Mouse (Mus musculus) forebrain, embryonic 14.5 days (tissue): Measurements from ENCODE around the gene Dvl1. TPM values are rescaled to one million over a fixed set of nuclear protein-coding genes. Genes with fewer than 3 reads are reported as not detected.

ENCODE experiments used
- ATAC-seq: fragments of 200-750 bp; cut with Nextera tagmentation; 2 replicates; pipeline ENCODE4 v1.8.0; 2017; ENCODE audit warnings: mild to moderate bottlenecking, moderate library complexity
- DNase-seq: peaks from one replicate; pipeline ENCODE4 v3.0.0-alpha.2; 2015; ENCODE audit warnings: low spot score
- H3K27ac ChIP-seq: fragments of 300-500 bp; sonication (generic); 2 replicates; pipeline ENCODE4 v1.5.1; 2014; ENCODE audit warnings: low read depth, mild to moderate bottlenecking, control low read depth, low read length, moderate library complexity
- H3K27me3 ChIP-seq: fragments of 300-500 bp; sonication (generic); replicated peaks from 2 replicates; pipeline ENCODE4 v1.6.1; 2014; ENCODE audit warnings: low read length, control low read depth, mixed read lengths; ENCODE audit not compliant: control insufficient read depth, insufficient read depth
- H3K36me3 ChIP-seq: fragments of 300-500 bp; sonication (generic); 2 replicates; pipeline ENCODE4 v1.6.1; 2014; ENCODE audit warnings: low read length, control low read depth; ENCODE audit not compliant: control insufficient read depth, insufficient read depth
- H3K4me1 ChIP-seq: fragments of 300-500 bp; sonication (generic); 2 replicates; pipeline ENCODE4 v1.6.1; 2014; ENCODE audit warnings: antibody characterized with exemption, low read length, control low read depth; ENCODE audit not compliant: control insufficient read depth, insufficient read depth
- H3K4me2 ChIP-seq: fragments of 300-500 bp; sonication (generic); 2 replicates; pipeline ENCODE4 v1.6.1; 2014; ENCODE audit warnings: mild to moderate bottlenecking, control low read depth, low read length
- H3K4me3 ChIP-seq: fragments of 300-500 bp; sonication (generic); 2 replicates; pipeline ENCODE4 v1.5.1; 2014; ENCODE audit warnings: low read depth, low read length, control low read depth
- H3K9ac ChIP-seq: fragments of 300-500 bp; sonication (generic); 2 replicates; pipeline ENCODE4 v1.6.1; 2014; ENCODE audit warnings: mild to moderate bottlenecking, low read length, control low read depth, moderate library complexity
- H3K9me3 ChIP-seq: fragments of 300-500 bp; sonication (generic); replicated peaks from 2 replicates; pipeline ENCODE4 v1.6.1; 2016; ENCODE audit warnings: low read length, control low read depth, mixed read lengths; ENCODE audit not compliant: control insufficient read depth
- WGBS: fragments of 180-500 bp; shearing (Covaris S2); extraction: QIAGEN DNeasy Blood & Tissue Kit; methylation state at CpG from one replicate; pipeline ENCODE4 v1.1.7; 2014; 5-methylcytosine and 5-hydroxymethylcytosine counted together
- polyA plus RNA-seq: library from polyadenylated mRNA; unstranded; fragments of >200 nt; fragmentation: Nextera tagmentation; extraction: Ambion mirVana; gene quantifications from 2 replicates; pipeline ENCODE4 v1.2.1, GENCODE M21; 2014

Gene Dvl1
- polyA plus RNA-seq, 1 experiment from 2014 or later: 12.4 TPM

DNA sequence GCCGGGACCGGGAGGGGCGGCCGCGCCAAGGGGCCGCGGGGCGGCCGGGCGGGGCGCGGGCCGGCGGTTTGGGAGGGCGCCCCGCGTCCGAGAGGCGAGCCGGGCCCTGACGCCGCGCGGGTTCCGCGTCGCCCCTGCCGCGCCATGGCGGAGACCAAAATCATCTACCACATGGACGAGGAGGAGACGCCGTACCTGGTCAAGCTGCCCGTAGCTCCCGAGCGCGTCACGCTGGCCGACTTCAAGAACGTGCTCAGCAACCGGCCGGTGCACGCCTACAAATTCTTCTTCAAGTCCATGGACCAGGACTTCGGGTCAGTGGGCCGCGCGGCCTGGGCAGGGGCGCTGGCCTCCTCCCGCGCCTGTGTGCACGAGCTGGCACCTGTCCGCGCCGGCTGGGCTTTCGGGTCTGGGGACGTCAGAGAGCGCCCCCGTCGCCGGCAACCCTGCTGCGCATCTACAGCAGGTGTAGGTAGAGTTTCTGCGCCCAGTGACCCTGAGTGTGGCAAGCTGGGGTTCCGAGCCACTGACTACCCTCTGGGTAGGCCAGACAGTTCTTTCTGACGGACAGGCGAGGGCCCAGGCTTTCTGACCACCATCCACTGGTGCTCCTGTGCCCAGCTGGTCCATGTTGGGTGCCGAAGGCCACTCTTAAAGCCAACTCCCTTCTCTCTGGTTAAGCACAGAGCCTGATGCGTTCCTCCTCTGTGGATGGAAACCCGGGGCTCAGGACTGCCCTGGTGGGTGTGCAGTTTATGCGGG, 570 bp downstream of the Dvl1 start:
- H3K4me2 ChIP-seq: peak overlapping the region; percentile 94
- no peak; the same call in none of the 2 replicates for ATAC-seq
- peak; percentile 23 for DNase-seq
- H3K4me3 ChIP-seq: peak overlapping the region; percentile 83
- H3K36me3 ChIP-seq: no peaks in the 10 kb centered on the region
- 1% methylated on average over 68 of the region's 69 CpGs for WGBS
- no peaks in the 10 kb centered on the region for H3K27me3 ChIP-seq
- H3K27ac ChIP-seq: peak overlapping the region; percentile 65
- H3K9me3 ChIP-seq: no peaks in the 10 kb centered on the region
- H3K4me1 ChIP-seq: peaks cover 24% of the 10 kb centered on the region
- peak overlapping the region; percentile 89 for H3K9ac ChIP-seq

DNA sequence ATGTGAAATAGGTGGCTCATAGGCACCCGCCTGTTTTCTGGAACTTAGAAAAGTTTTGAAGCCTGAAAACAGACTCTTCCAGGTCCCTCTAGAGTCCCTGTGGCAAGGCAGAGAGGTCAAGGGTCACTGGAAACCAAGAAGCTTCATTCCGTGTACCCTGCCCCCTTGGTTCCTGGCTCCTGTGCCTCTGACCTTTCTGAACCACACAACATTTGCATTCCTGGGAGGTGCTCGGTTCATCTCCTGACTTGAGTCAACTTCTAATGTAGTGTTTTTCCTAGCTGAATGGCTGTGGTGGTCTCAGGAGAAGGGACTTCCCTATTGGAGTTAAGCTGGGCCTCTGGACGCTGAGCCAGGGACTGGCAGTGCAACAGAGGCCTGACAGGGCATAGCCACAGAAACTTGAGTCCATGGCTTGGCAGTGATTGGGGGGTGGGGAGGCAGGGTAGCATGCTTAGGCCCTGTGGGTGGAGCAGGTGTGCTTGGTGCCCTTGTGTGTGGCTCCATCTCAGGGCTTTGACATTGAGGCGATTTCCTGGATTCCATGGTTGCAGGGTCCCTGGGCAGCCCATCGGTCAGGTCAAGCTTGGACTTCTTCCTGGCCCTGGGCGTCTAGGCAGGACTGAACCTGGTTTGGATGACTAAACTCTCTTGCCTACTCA, 1.4 kb downstream of the Dvl1 start:
- Histone ChIP-seq H3K27ac (no peak overlapping the region), H3K27me3 (no peaks in the 10 kb centered on the region), H3K36me3 (peaks cover 5% of the 10 kb centered on the region; the same call in 1 of the 2 replicates), H3K4me1 (peaks cover 24% of the 10 kb centered on the region), H3K9ac (peak overlapping the region; percentile 89), H3K9me3 (no peaks in the 10 kb centered on the region), H3K4me3 (peak overlapping the region; percentile 83), H3K4me2 (peak overlapping the region; percentile 94)
- 58% methylated on average over 7 of the region's 7 CpGs for WGBS
- ATAC-seq: no peak
- DNase-seq: no peak

DNA sequence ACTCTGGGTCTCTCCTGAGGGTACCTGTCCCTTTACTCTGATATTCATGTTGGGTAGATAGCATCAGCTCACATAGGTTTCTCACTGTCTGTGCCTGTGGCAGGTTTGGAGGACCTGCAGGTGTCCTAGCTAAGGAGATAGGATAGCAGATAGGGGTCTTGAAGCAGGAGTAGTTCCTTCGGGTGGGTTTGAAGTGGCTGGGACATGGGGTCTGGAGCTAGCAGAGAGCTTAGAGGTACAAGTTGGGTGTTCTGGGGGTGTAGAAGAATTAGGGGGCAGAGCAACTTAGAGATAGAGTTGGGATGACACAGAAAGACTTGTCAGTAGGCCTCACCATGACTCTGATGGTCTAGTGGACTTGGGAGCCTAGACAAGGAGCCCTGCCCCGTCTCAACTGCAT, 2.2 kb downstream of the Dvl1 start:
- no peak for ATAC-seq
- Histone ChIP-seq H3K27me3 (no peaks in the 10 kb centered on the region), H3K4me3 (no peak overlapping the region), H3K36me3 (peaks cover 14% of the 10 kb centered on the region), H3K27ac (no peak overlapping the region), H3K9me3 (no peaks in the 10 kb centered on the region), H3K4me2 (peak overlapping the region; percentile 94; the same call in 1 of the 2 replicates), H3K4me1 (peaks cover 24% of the 10 kb centered on the region), H3K9ac (0 out of 2 replicates have a peak overlapping the region, but pooled peaks have one; percentile 89)
- WGBS: 92% methylated on average over 2 of the region's 2 CpGs
- DNase-seq: no peak

DNA sequence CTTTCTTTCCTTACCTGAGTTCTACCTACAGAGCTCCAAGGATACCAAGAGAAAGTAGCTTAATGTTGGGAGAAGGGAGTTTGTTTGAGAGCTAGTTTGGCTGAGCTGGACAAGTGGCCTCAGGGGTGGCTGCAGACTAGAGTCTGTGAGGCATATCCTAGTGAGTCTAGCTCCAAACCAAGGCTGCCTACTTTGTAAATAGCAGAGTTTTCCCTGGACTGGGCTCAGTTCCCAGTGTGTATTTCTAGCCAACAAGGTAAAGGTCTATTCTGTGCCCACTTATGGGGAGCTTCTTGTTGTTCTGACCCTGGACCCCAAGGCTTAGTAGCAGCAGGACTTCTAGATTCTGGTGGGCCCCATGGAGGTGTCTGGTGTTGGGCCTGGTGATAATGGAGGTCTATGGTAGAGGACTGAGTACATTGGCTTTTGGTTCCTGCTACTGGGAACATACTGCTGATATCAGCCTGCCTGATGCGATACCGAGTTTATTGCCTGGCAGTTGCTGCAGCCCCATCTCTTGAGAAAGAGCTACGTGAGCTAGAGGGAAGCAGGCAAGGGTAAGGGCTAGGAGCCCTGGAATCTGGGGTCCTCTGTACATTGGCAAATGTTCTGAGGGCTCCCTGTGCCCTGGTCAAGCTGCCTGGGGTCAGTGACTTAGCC, 2.7 kb downstream of the Dvl1 start:
- no peak overlapping the region for H3K27ac ChIP-seq
- H3K4me3 ChIP-seq: no peak overlapping the region
- peaks cover 24% of the 10 kb centered on the region for H3K4me1 ChIP-seq
- no peak overlapping the region for H3K4me2 ChIP-seq
- ATAC-seq (no peak), DNase-seq (no peak)
- H3K9ac ChIP-seq: no peak overlapping the region
- 97% methylated on average over 3 of the region's 3 CpGs for WGBS
- no peaks in the 10 kb centered on the region for H3K9me3 ChIP-seq
- H3K36me3 ChIP-seq: peaks cover 19% of the 10 kb centered on the region
- no peaks in the 10 kb centered on the region for H3K27me3 ChIP-seq

DNA sequence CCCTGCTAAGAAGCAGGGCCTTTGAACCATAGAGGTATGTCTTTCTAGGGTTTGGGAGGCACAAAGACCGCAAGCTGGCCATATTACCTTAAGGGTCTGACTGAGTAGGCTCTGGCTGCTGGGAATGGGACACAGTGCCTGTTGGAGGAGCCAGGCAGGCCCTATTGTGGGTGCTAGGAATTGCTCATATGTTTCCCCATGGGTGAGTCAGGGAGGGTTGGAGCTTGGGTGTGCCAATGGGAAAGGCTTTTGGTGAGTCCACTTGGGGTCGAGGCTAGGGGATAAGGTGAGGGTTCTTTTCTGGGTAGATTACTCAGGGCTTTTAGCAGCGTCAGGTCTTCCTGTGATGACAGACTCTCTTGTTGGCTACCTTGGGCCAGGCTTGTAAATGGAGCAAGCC, 4.2 kb downstream of the Dvl1 start:
- H3K9me3 ChIP-seq: no peaks in the 10 kb centered on the region
- peaks cover 33% of the 10 kb centered on the region for H3K36me3 ChIP-seq
- no peak overlapping the region for H3K27ac ChIP-seq
- DNase-seq (no peak), ATAC-seq (no peak)
- H3K4me1 ChIP-seq: peaks cover 24% of the 10 kb centered on the region
- no peak overlapping the region for H3K9ac ChIP-seq
- no peak overlapping the region for H3K4me2 ChIP-seq
- no peaks in the 10 kb centered on the region for H3K27me3 ChIP-seq
- 94% methylated on average over 3 of the region's 3 CpGs for WGBS
- H3K4me3 ChIP-seq: no peak overlapping the region

DNA sequence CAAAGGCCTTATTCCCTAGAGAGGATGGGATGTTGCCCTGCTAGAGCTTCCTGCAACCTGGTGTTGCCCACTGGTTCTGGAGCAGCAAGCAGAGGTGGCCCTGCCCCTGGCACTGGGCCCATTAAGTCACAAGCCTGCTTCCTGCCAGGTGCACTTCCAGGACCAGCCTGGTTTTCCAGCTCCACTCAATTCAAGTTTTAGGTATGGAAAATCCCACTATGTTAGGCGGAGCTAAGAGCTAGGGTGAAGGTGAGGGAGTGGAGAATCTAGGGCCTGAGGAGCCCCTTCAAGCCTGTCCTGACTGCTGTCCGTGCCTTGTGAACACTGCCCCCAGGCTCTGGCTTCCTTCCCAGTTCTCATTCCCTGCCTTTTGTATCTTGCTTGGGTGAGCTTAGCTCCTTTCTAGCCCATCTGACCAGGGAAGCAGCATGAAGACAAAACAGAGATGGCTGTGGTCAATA, 4.8 kb downstream of the Dvl1 start:
- Histone ChIP-seq H3K9ac (no peak overlapping the region), H3K27me3 (no peaks in the 10 kb centered on the region), H3K27ac (no peak overlapping the region), H3K36me3 (peaks cover 39% of the 10 kb centered on the region), H3K9me3 (no peaks in the 10 kb centered on the region), H3K4me1 (peaks cover 19% of the 10 kb centered on the region), H3K4me3 (no peak overlapping the region), H3K4me2 (no peak overlapping the region)
- DNase-seq (no peak), ATAC-seq (no peak)
- 57% methylated on average over 2 of the region's 2 CpGs for WGBS

DNA sequence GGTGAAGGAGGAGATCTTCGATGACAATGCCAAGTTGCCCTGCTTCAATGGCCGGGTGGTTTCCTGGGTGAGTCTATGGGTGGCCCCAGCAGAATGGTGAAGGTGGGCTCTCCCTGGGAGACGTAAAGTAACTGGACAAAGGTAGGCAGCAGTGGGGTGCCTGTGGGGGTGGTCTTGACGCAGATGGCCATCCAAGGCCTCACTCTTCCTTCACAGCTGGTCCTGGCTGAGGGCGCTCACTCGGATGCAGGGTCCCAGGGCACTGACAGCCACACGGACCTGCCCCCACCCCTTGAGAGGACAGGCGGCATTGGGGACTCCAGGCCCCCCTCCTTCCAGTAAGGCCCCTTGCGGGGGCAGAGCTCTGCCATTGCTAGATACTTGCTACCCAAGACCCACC, 6.2 kb downstream of the Dvl1 start:
- Histone ChIP-seq H3K4me2 (no peak overlapping the region), H3K9ac (no peak overlapping the region), H3K27me3 (no peaks in the 10 kb centered on the region), H3K9me3 (no peaks in the 10 kb centered on the region), H3K27ac (no peak overlapping the region), H3K4me3 (no peak overlapping the region), H3K4me1 (peaks cover 13% of the 10 kb centered on the region), H3K36me3 (peaks cover 54% of the 10 kb centered on the region)
- ATAC-seq (no peak), DNase-seq (no peak)
- WGBS: 89% methylated on average over 9 of the region's 9 CpGs

DNA sequence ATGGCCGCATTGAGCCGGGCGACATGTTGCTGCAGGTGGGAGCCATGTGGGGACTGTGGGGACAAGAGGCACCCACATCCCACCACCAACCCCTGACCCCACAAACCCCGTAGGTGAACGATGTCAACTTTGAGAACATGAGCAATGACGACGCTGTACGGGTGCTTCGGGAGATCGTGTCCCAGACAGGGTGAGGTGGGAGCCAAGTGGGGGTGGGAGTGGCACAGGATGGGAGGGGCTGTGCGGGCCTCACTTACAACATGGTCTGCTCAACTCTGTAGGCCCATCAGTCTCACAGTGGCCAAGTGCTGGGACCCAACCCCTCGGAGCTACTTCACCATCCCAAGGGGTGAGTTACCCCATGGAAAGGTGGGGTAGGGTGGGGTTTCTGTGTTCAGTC, 7.8 kb downstream of the Dvl1 start:
- 95% methylated on average over 12 of the region's 12 CpGs for WGBS
- Histone ChIP-seq H3K4me3 (no peak overlapping the region), H3K4me2 (no peak overlapping the region), H3K9me3 (no peaks in the 10 kb centered on the region), H3K4me1 (no peaks in the 10 kb centered on the region; the same call in 1 of the 2 replicates), H3K9ac (no peak overlapping the region), H3K27me3 (no peaks in the 10 kb centered on the region), H3K27ac (no peak overlapping the region), H3K36me3 (peaks cover 69% of the 10 kb centered on the region)
- 0 out of 2 replicates have a peak, but pooled peaks have one; percentile 35 for ATAC-seq
- DNase-seq: no peak
